Mouse (Mus musculus) G1E (cell line): ENCODE results near the gene Gm10840. TPM values are rescaled to one million over a fixed set of nuclear protein-coding genes. Genes with fewer than 3 reads are reported as not detected.
"Not testable (repeated sequence)": the region's sequence is repeated elsewhere in the genome, so short reads cannot be mapped to it uniquely, and the experiment has no call there.

ENCODE experiments used
- ATAC-seq: 2 replicates; pipeline ENCODE4 v1.8.0; 2016; ENCODE audit warnings: mild to moderate bottlenecking; ENCODE audit not compliant: insufficient number of reproducible peaks, poor library complexity, low FRiP score, severe bottlenecking; ENCODE audit errors: extremely low read depth
- DNase-seq: peaks from one replicate; pipeline ENCODE4 v3.0.0; 2012; ENCODE audit warnings: low spot score
- H3K27me3 ChIP-seq: 2 replicates; pipeline ENCODE4 v1.6.1; 2012; ENCODE audit warnings: mild to moderate bottlenecking, low read length, inconsistent platforms; ENCODE audit not compliant: insufficient read depth
- H3K36me3 ChIP-seq: replicated peaks from 2 replicates; pipeline ENCODE3; 2012; ENCODE audit warnings: mild to moderate bottlenecking, inconsistent platforms
- H3K4me1 ChIP-seq: 2 replicates; pipeline ENCODE4 v1.6.1; 2012; ENCODE audit warnings: low read depth, low read length, inconsistent platforms, mixed read lengths; ENCODE audit not compliant: insufficient read depth
- H3K4me3 ChIP-seq: 2 replicates; pipeline ENCODE4 v1.5.1; 2012; ENCODE audit warnings: low read depth, mild to moderate bottlenecking, inconsistent platforms, low read length, moderate library complexity, mixed read lengths
- H3K9me3 ChIP-seq: replicated peaks from 2 replicates; pipeline ENCODE4 v1.6.1; 2012; ENCODE audit warnings: inconsistent platforms
- CTCF ChIP-seq: IDR thresholded peaks from 2 replicates; pipeline ENCODE4 v1.5.1; 2012; ENCODE audit warnings: low read depth, low read length, inconsistent platforms, mixed read lengths
- GATA1 ChIP-seq: IDR thresholded peaks from 2 replicates; pipeline ENCODE4 v1.6.1; 2012; ENCODE audit warnings: borderline replicate concordance, low read length, inconsistent platforms, mixed read lengths
- GATA2 ChIP-seq: IDR thresholded peaks from 2 replicates; pipeline ENCODE4 v1.6.1; 2012; ENCODE audit warnings: low read depth, low read length, inconsistent platforms, borderline replicate concordance
- POLR2AphosphoS5 ChIP-seq: IDR thresholded peaks from 2 replicates; pipeline ENCODE4 v1.6.1; 2012; ENCODE audit warnings: low read depth, low read length, inconsistent platforms; ENCODE audit not compliant: insufficient replicate concordance
- TAL1 ChIP-seq: conservative IDR thresholded peaks from 2 replicates; pipeline ENCODE4 v1.6.1; 2012; ENCODE audit warnings: low read depth, low read length, inconsistent platforms, mixed read lengths
- polyA plus RNA-seq: library from polyadenylated mRNA; stranded (reverse); fragments of >175 nt; gene quantifications from 2 replicates; pipeline ENCODE4 v1.2.3, GENCODE M21; 2012
- total RNA-seq, 2 experiments: library from RNA; stranded (forward) in 1 of 2; stranded (reverse) in 1 of 2; fragments of 200-1000 nt in 1 of 2; fragments of >200 nt in 1 of 2; fragmentation: Nextera tagmentation in 1 of 2; gene quantifications; 2 replicates each; pipeline ENCODE4 v1.2.3; 2014 to 2017

Gm10840 gene
- total and polyA plus RNA-seq, 3 experiments, result not detected

DNA sequence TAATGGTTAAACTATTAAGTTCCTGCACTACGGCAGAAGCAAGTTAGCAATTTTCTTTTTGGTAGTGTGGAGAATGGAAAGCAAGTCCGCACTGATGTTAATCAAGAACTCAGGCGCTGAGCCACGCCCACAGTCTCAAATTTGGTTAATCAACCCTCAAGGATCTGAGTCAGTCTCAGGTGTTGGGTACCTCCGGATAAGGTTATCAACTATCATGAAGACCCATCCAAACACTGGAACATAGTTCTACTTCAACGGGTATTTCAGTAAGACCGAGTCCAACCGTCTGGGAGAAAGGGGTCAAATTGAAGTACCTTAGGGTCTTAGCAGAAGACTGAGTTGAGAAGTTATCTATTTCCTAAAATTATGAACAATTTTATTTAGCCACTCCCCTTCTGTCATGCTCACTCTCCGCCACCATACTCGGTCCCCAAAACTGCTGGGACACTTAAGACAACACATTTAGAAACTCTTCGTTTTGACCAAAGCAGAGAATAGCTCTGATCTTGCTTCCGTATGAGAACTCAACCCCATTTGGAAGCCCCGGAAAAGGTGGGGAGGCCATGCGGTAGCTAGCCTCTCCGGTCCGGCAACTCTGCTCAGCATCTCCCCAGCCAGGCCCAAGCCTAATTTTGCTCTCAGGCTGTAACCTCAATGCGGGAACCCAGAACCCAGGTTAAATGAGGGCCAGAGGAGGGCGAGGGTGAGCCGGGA lies 32.2 kb downstream of the Gm10840 start:
- Histone ChIP-seq H3K27me3 (no peaks in the 10 kb centered on the region), H3K4me3 (peak overlapping the region; percentile 79), H3K9me3 (no peaks in the 10 kb centered on the region), H3K36me3 (peaks cover 33% of the 10 kb centered on the region), H3K4me1 (peaks cover 24% of the 10 kb centered on the region)
- ATAC-seq (no peak), DNase-seq (no peak)
- no peak for TF ChIP-seq TAL1
- TF ChIP-seq POLR2AphosphoS5, result no peak
- TF ChIP-seq CTCF, result no peak
- no peak for TF ChIP-seq GATA2
- TF ChIP-seq GATA1, result no peak

DNA sequence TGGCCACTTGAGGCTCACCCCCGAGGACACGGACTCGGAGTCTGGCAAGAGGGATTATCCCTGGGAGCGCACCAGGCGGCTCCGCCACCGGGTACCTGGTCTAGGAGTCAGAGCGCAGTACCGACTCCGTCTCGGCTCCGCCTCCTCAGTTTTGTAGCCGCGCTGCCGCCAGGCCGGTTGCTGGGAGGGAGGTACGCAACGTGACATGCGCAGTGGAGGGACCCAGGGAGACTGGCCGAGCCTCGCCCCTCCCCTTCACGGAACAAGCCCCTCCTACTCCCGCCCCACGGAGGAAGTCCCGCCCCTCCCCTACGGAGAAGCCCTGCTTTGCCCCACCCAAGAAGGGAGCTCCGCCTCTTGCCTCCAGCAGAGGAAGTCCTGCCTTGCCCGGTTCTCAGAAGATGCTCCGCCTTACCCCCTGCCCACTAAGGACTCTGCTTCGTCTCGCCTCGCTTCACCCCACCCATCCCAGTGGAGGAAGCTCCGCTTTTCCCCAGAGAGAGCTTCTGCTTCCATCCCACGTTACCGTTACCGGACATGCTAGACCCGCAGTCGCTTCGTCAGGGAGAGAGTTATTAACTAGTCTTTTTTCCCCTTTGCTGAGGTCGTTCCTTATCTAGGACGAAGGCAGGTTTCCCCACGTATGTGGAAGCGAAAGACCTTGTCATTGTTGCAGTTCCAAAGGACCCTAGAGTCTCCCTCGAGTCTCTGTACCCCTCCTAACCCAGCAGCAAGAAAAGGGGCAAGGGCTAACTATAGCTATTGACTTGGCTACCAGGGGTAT lies 32.9 kb downstream of the Gm10840 start:
- no peaks in the 10 kb centered on the region for H3K9me3 ChIP-seq
- DNase-seq, result peak; percentile 84
- H3K4me1 ChIP-seq, result peaks cover 29% of the 10 kb centered on the region
- H3K36me3 ChIP-seq, result peaks cover 41% of the 10 kb centered on the region
- H3K27me3 ChIP-seq, result no peaks in the 10 kb centered on the region
- TF ChIP-seq TAL1, result no peak
- no peak for TF ChIP-seq GATA1
- no peak for TF ChIP-seq CTCF
- no peak for TF ChIP-seq POLR2AphosphoS5
- no peak for TF ChIP-seq GATA2
- ATAC-seq, result peak; percentile 94
- H3K4me3 ChIP-seq, result peak overlapping the region; percentile 79

DNA sequence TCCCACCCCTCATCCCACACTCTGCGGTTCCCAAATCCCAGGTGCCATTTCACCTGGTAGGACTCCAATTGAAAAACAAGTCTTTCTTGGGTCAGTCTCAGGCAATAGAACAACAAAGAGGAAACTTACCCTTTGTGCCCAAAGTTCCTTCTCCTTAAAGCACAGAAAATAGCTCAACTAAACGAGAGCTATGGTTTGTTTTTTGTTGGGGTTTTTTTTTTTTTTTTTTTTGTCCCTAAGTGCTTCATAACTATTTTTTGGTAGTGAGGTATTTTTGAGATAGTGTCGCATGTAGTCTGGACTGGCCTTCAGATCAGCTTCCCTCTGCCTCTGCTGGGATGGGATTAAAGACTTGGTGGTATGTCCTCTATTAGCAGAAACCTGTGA lies 33.5 kb downstream of the Gm10840 start:
- H3K4me3 ChIP-seq, result peak overlapping the region; percentile 79
- DNase-seq, result no peak
- H3K36me3 ChIP-seq, result peaks cover 45% of the 10 kb centered on the region
- ATAC-seq, result no peak
- H3K27me3 ChIP-seq, result no peaks in the 10 kb centered on the region
- TF ChIP-seq CTCF (no peak), GATA1 (no peak), GATA2 (no peak), POLR2AphosphoS5 (no peak), TAL1 (no peak)
- H3K4me1 ChIP-seq, result peaks cover 31% of the 10 kb centered on the region
- no peaks in the 10 kb centered on the region for H3K9me3 ChIP-seq

DNA sequence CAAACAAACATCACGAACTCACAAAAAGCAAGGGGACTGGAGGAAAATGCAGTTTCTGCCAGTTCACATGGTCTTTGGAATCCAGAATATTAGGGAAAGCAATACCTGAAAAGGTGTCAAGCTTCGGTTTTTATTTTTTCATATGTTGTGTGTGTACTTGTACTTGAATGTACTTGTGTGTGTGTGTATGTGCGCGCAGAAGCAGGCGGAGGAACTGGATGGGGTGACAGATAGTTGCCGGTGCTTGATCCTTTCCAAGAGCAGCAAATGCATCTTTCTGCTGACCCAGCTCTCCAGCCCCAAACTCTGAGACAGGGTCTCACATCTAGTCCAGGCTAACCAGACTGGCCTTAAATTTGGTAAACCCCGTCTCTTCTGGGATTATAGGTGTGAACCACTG lies 34.2 kb downstream of the Gm10840 start:
- DNase-seq (no peak), ATAC-seq (no peak)
- H3K4me1 ChIP-seq, result peaks cover 31% of the 10 kb centered on the region
- H3K36me3 ChIP-seq, result peaks cover 48% of the 10 kb centered on the region
- TF ChIP-seq POLR2AphosphoS5 (no peak), GATA1 (no peak), CTCF (no peak)
- no peaks in the 10 kb centered on the region for H3K27me3 ChIP-seq
- H3K9me3 ChIP-seq, result no peaks in the 10 kb centered on the region
- no peak overlapping the region for H3K4me3 ChIP-seq

DNA sequence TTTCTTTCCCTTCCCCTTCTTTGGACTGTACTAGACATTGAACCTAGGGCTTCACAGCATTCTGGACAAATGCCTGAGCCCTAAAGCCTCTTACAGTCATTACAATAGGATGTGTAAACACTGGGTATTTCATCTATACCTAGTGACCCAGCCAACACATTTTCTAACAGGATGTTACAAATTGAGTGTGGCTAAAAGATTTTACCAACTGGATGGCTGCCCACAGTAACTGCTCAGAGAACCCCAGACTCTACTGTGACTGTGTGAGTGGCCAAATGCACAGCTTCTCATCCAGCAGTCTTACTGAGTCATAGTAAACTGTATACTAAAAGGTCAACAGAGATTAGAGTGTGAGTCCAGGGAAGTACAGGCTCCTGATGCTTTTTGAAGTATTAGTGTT lies 34.7 kb downstream of the Gm10840 start:
- DNase-seq (no peak), ATAC-seq (no peak)
- no peak overlapping the region for H3K4me3 ChIP-seq
- no peaks in the 10 kb centered on the region for H3K9me3 ChIP-seq
- TF ChIP-seq GATA2, result no peak
- no peak for TF ChIP-seq POLR2AphosphoS5
- TF ChIP-seq CTCF, result no peak
- no peak for TF ChIP-seq TAL1
- TF ChIP-seq GATA1, result no peak
- no peaks in the 10 kb centered on the region for H3K27me3 ChIP-seq
- peaks cover 35% of the 10 kb centered on the region for H3K4me1 ChIP-seq
- H3K36me3 ChIP-seq, result peaks cover 46% of the 10 kb centered on the region

DNA sequence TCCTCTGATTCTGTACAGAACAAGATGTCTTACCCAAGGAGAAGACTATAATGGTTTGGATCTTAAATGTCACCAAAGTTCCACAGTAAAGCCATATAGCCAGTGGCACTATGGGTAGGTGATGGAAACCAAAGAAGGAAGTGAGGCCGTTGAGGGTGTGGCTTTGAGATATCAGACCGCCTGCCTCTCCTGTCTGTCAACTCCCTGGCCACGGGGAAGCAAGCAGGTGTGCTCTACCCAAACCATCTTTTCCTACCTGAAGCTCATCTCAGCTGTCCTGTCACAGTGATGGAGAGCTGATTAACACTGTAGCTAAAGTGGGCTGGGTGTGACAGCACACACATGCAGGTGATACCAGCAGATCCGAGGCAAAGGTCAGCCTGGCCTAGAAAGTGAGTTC lies 37.6 kb downstream of the Gm10840 start:
- no peak for DNase-seq
- no peak overlapping the region for H3K4me3 ChIP-seq
- H3K36me3 ChIP-seq, result peaks cover 70% of the 10 kb centered on the region
- no peak for ATAC-seq
- H3K27me3 ChIP-seq, result no peaks in the 10 kb centered on the region
- TF ChIP-seq TAL1 (no peak), GATA1 (no peak), POLR2AphosphoS5 (no peak), CTCF (no peak), GATA2 (no peak)
- H3K4me1 ChIP-seq, result peaks cover 50% of the 10 kb centered on the region
- no peaks in the 10 kb centered on the region for H3K9me3 ChIP-seq

DNA sequence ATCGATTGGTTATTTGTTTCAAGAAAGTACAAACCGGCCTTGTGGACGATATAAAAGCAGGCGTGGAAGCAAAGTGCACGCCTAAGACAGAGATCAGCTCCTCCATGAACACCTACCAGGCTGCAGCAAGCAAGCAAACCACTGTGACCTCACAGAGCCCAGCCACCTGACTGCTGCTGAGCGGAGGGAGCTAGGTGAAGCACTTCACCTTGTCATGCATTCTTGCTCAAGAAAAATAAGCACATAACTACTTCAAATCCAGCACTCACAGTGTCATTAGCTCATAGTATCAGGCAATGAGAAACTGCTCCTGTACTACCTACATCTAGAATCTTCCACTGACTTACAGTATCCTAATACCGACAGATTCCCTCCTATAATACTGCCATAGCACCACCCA lies 39.3 kb downstream of the Gm10840 start:
- peaks cover 37% of the 10 kb centered on the region for H3K4me1 ChIP-seq
- not testable (repeated sequence) for H3K9me3 ChIP-seq, H3K27me3 ChIP-seq, DNase-seq, ATAC-seq, H3K4me3 ChIP-seq
- H3K36me3 ChIP-seq, result peaks cover 85% of the 10 kb centered on the region
